Mouse (Mus musculus): ENCODE data around the gene Ntrk2. TPM values are rescaled to one million over a fixed set of nuclear protein-coding genes. Genes with fewer than 3 reads are reported as not detected.

The Ntrk2 gene
- polyA plus RNA-seq, 2 experiments, result 0.04 to 0.07 TPM

GRCm38 (mm10) chr13:58927656-58928226 lies 121.4 kb downstream of the Ntrk2 start:
- WGBS (ENCODE audit: insufficient replicate concordance), result 62% methylated on average over 16 of the region's 16 CpGs
- DNase-seq (ENCODE audit: low read depth in 3 of 3, low spot score in 3 of 3), result no peak
- TF ChIP-seq EP300 (IDR thresholded peaks at IDR 0.05; ENCODE audit: low read depth) (no peak), CTCF (IDR thresholded peaks at IDR 0.05; ENCODE audit: low read depth) (no peak)

DNA sequence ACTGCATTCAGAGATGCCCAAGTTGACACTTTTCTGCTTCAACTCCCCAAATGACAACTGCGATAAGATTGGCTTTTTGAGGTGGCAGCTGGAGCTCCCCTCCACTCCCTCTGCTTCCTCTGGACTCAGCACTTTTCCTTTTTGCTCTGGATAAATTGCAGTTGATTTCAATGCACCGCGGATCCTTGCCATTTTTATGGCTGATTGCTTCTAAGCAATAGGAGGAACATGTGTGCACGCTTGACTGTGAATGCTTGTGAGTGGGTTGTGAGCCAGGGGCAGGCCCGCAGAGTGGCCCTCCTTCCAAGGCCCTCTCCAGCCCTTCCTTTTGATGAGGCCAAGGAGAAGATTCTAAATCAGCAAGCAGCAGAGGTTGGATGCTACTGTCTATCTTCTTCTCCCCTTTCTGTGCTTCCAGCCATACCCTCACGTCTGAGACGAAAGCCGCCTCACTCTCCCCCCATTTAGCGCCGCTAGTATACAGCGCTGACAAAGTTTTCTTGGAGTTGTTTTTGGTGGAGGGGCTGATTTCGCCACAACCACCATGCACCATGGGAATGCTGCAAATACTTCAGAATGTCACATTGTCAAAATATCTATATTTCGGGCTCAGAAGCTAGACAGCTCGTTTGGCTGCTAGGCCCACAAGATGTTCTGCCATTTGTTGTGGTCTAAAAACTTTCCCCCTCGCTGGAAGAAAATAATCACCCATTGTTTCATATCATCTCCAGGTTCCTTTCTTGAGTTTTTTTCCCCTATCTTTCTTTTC lies 122.5 kb downstream of the Ntrk2 start:
- Histone ChIP-seq H3K4me2 (ENCODE audit: low read depth) (no peak overlapping the region), H3K27ac (no peak overlapping the region), H3K9me3 (ENCODE audit: control insufficient read depth, low read length) (no peaks in the 10 kb centered on the region), H3K27me3 (ENCODE audit: control insufficient read depth, insufficient read depth, low read length) (no peaks in the 10 kb centered on the region), H3K4me1 (replicated peaks; ENCODE audit: control insufficient read depth in 2 of 2, insufficient read depth in 2 of 2, low read length in 1 of 2) (no peaks in the 10 kb centered on the region), H3K9ac (replicated peaks) (no peak overlapping the region), H3K36me3 (replicated peaks; ENCODE audit: control insufficient read depth, insufficient read depth, low read depth) (no peaks in the 10 kb centered on the region), H3K4me3 (ENCODE audit: insufficient read depth in 1 of 2, low read depth in 2 of 2, low read length in 2 of 2) (no peak overlapping the region)
- TF ChIP-seq EP300 (IDR thresholded peaks at IDR 0.05; ENCODE audit: low read depth) (no peak), CTCF (IDR thresholded peaks at IDR 0.05; ENCODE audit: low read depth) (no peak)
- 71% methylated on average over 15 of the region's 15 CpGs for WGBS (ENCODE audit: insufficient replicate concordance)
- DNase-seq (ENCODE audit: low read depth in 3 of 3, low spot score in 3 of 3), result no peak
- ATAC-seq (ENCODE audit: insufficient read depth), result no peak

More at GRCm38 (mm10) chr13:58927656-58928226, 121.4 kb downstream of the Ntrk2 start:
- no peaks in the 10 kb centered on the region for H3K9me3 ChIP-seq (ENCODE audit: control insufficient read depth, low read length)
- no peaks in the 10 kb centered on the region for H3K27me3 ChIP-seq (ENCODE audit: control insufficient read depth, insufficient read depth, low read length)
- no peak for ATAC-seq (ENCODE audit: insufficient read depth)
- no peak overlapping the region for H3K4me2 ChIP-seq (ENCODE audit: low read depth)
- no peaks in the 10 kb centered on the region for H3K4me1 ChIP-seq (replicated peaks; ENCODE audit: control insufficient read depth in 2 of 2, insufficient read depth in 2 of 2, low read length in 1 of 2)
- no peak overlapping the region for H3K9ac ChIP-seq (replicated peaks)
- H3K4me3 ChIP-seq (ENCODE audit: insufficient read depth in 1 of 2, low read depth in 2 of 2, low read length in 2 of 2), result no peak overlapping the region
- no peaks in the 10 kb centered on the region for H3K36me3 ChIP-seq (replicated peaks; ENCODE audit: control insufficient read depth, insufficient read depth, low read depth)
- no peak overlapping the region for H3K27ac ChIP-seq

DNA sequence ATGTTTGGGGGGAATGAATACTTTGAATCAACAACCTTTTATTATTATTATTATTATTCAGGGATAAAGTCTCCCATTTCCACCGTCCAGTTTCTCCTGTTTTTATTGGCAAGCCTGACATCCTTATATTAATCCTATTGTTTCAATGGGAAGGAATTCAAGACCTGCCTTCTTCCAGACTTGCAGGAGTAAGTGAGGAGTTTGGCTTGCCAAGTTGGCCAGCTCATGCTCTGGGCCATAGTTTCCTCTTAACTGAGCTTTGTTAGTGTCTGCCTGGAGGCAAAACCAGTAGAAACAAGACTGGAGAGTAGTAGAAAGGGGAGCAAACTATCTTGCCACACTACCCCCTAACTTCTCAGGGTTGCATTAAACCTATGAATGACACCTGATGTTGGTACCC lies 123.8 kb downstream of the Ntrk2 start:
- H3K4me2 ChIP-seq (ENCODE audit: low read depth), result no peak overlapping the region
- no peaks in the 10 kb centered on the region for H3K36me3 ChIP-seq (replicated peaks; ENCODE audit: control insufficient read depth, insufficient read depth, low read depth)
- no peak overlapping the region for H3K9ac ChIP-seq (replicated peaks)
- no peak for TF ChIP-seq EP300 (IDR thresholded peaks at IDR 0.05; ENCODE audit: low read depth)
- no peak for TF ChIP-seq CTCF (IDR thresholded peaks at IDR 0.05; ENCODE audit: low read depth)
- H3K27me3 ChIP-seq (ENCODE audit: control insufficient read depth, insufficient read depth, low read length), result no peaks in the 10 kb centered on the region
- H3K4me1 ChIP-seq (replicated peaks; ENCODE audit: control insufficient read depth in 2 of 2, insufficient read depth in 2 of 2, low read length in 1 of 2), result no peaks in the 10 kb centered on the region
- no peak overlapping the region for H3K4me3 ChIP-seq (ENCODE audit: insufficient read depth in 1 of 2, low read depth in 2 of 2, low read length in 2 of 2)
- H3K27ac ChIP-seq, result no peak overlapping the region
- H3K9me3 ChIP-seq (ENCODE audit: control insufficient read depth, low read length), result no peaks in the 10 kb centered on the region
- ATAC-seq (ENCODE audit: insufficient read depth) (no peak), DNase-seq (ENCODE audit: low read depth in 3 of 3, low spot score in 3 of 3) (no peak)
- WGBS (ENCODE audit: insufficient replicate concordance), result 56% methylated on average over 1 of the region's 1 CpGs

GRCm38 (mm10) chr13:58933126-58933525 lies 126.8 kb downstream of the Ntrk2 start:
- no peaks in the 10 kb centered on the region for H3K9me3 ChIP-seq (ENCODE audit: control insufficient read depth, low read length)
- no peak for TF ChIP-seq CTCF (IDR thresholded peaks at IDR 0.05; ENCODE audit: low read depth)
- no peak for TF ChIP-seq EP300 (IDR thresholded peaks at IDR 0.05; ENCODE audit: low read depth)
- H3K4me2 ChIP-seq (ENCODE audit: low read depth), result no peak overlapping the region
- H3K36me3 ChIP-seq (replicated peaks; ENCODE audit: control insufficient read depth, insufficient read depth, low read depth), result no peaks in the 10 kb centered on the region
- no peak overlapping the region for H3K4me3 ChIP-seq (ENCODE audit: insufficient read depth in 1 of 2, low read depth in 2 of 2, low read length in 2 of 2)
- no peak overlapping the region for H3K27ac ChIP-seq
- no peak for DNase-seq (ENCODE audit: low read depth in 3 of 3, low spot score in 3 of 3)
- H3K9ac ChIP-seq (replicated peaks), result no peak overlapping the region
- H3K4me1 ChIP-seq (replicated peaks; ENCODE audit: control insufficient read depth in 2 of 2, insufficient read depth in 2 of 2, low read length in 1 of 2), result no peaks in the 10 kb centered on the region
- H3K27me3 ChIP-seq (ENCODE audit: control insufficient read depth, insufficient read depth, low read length), result no peaks in the 10 kb centered on the region
- WGBS (ENCODE audit: insufficient replicate concordance), result 38% methylated on average over 4 of the region's 4 CpGs
- no peak for ATAC-seq (ENCODE audit: insufficient read depth)

DNA sequence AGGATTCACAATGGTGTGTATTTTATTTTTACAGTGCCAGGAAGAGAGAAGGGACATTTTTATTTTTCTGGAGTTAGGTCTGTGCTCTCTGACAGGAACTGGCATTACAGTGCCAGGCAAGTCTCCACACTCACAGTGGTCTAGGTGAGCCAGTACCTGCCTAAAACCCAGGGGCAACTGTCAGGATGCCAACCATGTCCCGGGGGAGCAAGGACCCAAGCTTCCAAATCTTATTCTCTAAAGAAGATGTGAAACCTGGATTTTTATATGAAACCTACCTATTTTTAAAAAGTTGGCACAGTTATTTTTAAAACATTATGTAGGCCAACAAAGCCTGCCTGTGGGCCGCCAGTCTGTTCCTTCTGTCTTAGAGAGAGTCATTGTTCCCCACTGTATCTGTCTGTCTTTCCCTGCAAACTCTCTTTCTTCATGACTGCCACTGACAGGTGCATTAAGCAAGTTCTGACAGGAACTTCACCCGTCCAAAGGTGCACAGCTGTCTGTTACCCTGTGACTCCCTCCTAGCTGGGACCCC lies 128.3 kb downstream of the Ntrk2 start:
- H3K27ac ChIP-seq, result no peak overlapping the region
- DNase-seq (ENCODE audit: low read depth in 3 of 3, low spot score in 3 of 3) (no peak), ATAC-seq (ENCODE audit: insufficient read depth) (no peak)
- H3K36me3 ChIP-seq (replicated peaks; ENCODE audit: control insufficient read depth, insufficient read depth, low read depth), result no peaks in the 10 kb centered on the region
- no peak overlapping the region for H3K4me3 ChIP-seq (ENCODE audit: insufficient read depth in 1 of 2, low read depth in 2 of 2, low read length in 2 of 2)
- H3K4me1 ChIP-seq (replicated peaks; ENCODE audit: control insufficient read depth in 2 of 2, insufficient read depth in 2 of 2, low read length in 1 of 2), result no peaks in the 10 kb centered on the region
- no peaks in the 10 kb centered on the region for H3K27me3 ChIP-seq (ENCODE audit: control insufficient read depth, insufficient read depth, low read length)
- H3K4me2 ChIP-seq (ENCODE audit: low read depth), result no peak overlapping the region
- TF ChIP-seq CTCF (IDR thresholded peaks at IDR 0.05; ENCODE audit: low read depth) (no peak), EP300 (IDR thresholded peaks at IDR 0.05; ENCODE audit: low read depth) (no peak)
- H3K9me3 ChIP-seq (ENCODE audit: control insufficient read depth, low read length), result no peaks in the 10 kb centered on the region
- H3K9ac ChIP-seq (replicated peaks), result no peak overlapping the region
- WGBS (ENCODE audit: insufficient replicate concordance), result 50% methylated on average over 3 of the region's 3 CpGs
